Mouse (Mus musculus) C2C12 (cell line): ENCODE results near the gene Dcaf11. TPM values are rescaled to one million over a fixed set of nuclear protein-coding genes. Genes with fewer than 3 reads are reported as not detected.

Experiments used
- H3K27me3 ChIP-seq: one replicate; pipeline ENCODE4 v1.6.1; 2011; ENCODE audit not compliant: control insufficient read depth, insufficient read depth, insufficient read length
- H3K36me3 ChIP-seq: one replicate; pipeline ENCODE4 v1.6.1; 2011; ENCODE audit not compliant: control insufficient read depth, insufficient read depth
- H3K4me3 ChIP-seq: one replicate; pipeline ENCODE4 v1.5.1; 2011; ENCODE audit warnings: mild to moderate bottlenecking, control low read depth; ENCODE audit not compliant: poor library complexity, insufficient read depth, severe bottlenecking
- H3K79me2 ChIP-seq: one replicate; pipeline ENCODE4 v1.6.1; 2011; ENCODE audit not compliant: control insufficient read depth, insufficient read depth
- H3K79me3 ChIP-seq: one replicate; pipeline ENCODE4 v1.6.1; 2011; ENCODE audit warnings: low read depth, control low read depth
- H3ac ChIP-seq: one replicate; pipeline ENCODE3; 2011; ENCODE audit warnings: low read depth; ENCODE audit not compliant: control insufficient read depth, insufficient read length
- CEBPB ChIP-seq: IDR thresholded peaks from one replicate; pipeline ENCODE4 v1.6.1; 2011; ENCODE audit warnings: low read depth, mild to moderate bottlenecking, control low read depth, moderate library complexity
- CTCF ChIP-seq: IDR thresholded peaks from one replicate; pipeline ENCODE4 v1.5.1; 2011; ENCODE audit not compliant: control insufficient read depth, insufficient read depth, insufficient read length
- FOSL1 ChIP-seq: IDR thresholded peaks from one replicate; pipeline ENCODE4 v1.8.0; 2011; ENCODE audit warnings: mild to moderate bottlenecking, low read length; ENCODE audit not compliant: poor library complexity, insufficient read depth, severe bottlenecking
- MAX ChIP-seq: IDR thresholded peaks from one replicate; pipeline ENCODE4 v1.6.1; 2011; ENCODE audit warnings: mild to moderate bottlenecking, control low read depth
- MYOD1 ChIP-seq: IDR thresholded peaks from one replicate; pipeline ENCODE4 v1.6.1; 2011; ENCODE audit warnings: low read depth; ENCODE audit not compliant: control insufficient read depth, insufficient read length
- MYOG ChIP-seq: IDR thresholded peaks from one replicate; pipeline ENCODE4 v1.6.1; 2011; ENCODE audit not compliant: control insufficient read depth, insufficient read length; ENCODE audit errors: extremely low read depth
- USF1 ChIP-seq: IDR thresholded peaks from one replicate; pipeline ENCODE4 v1.6.1; 2011; ENCODE audit warnings: low read depth, mild to moderate bottlenecking, control low read depth, moderate library complexity
- polyA plus RNA-seq: library from polyadenylated mRNA; unstranded; fragments of >200 nt; fragmentation: generic; extraction: Trizol; gene quantifications from one replicate; pipeline ENCODE4 v1.2.1, GENCODE M21; 2012; ENCODE audit warnings: missing spikeins

The Dcaf11 gene
- polyA plus RNA-seq, 1 experiment = 15.8 TPM

DNA sequence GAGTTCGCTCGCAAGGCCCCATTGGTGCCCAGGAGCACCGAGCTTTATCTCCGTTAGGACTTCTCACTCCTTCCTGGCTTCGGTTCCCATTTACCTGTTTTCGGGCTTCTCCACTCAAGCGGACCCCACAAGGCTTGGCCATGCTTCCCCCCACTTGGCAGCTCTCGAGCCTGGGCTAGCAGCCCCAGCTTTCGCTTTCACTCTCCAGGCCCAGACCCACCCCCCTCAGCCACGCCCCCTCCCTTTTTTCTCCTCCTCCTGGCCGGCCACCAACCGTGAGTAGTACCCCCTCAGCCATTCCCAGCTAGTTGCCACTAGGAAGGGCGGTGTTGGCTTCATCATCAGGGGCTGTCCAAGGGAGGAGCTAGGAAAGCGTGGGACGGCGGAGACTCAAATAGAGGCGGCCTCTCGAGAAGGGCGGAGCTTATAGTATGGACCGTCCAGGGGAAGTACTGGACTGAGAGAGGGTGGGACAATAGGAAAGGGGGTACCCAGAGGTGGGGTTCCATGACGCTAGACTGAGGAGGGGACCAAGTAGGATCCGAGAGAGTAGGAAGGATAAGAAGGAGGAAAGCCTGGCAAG lies 31.0 kb downstream of the Dcaf11 start, which contains the start of gene Psme2:
Gene Psme2, minus strand, starts transcription at position 366 of the 583 bp plus-strand sequence.
- Histone ChIP-seq H3ac (peak within 1 kb of the TSS; percentile 92), H3K79me2 (peaks cover 44% of the 10 kb centered on the region), H3K36me3 (peaks cover 30% of the 10 kb centered on the region), H3K4me3 (peak within 1 kb of the TSS; percentile 89), H3K27me3 (no peaks in the 10 kb centered on the region), H3K79me3 (peaks cover 23% of the 10 kb centered on the region)
- TF ChIP-seq FOSL1 (no peak), MAX (no peak), MYOD1 (no peak), USF1 (no peak), CTCF (no peak), CEBPB (no peak), MYOG (no peak)

DNA sequence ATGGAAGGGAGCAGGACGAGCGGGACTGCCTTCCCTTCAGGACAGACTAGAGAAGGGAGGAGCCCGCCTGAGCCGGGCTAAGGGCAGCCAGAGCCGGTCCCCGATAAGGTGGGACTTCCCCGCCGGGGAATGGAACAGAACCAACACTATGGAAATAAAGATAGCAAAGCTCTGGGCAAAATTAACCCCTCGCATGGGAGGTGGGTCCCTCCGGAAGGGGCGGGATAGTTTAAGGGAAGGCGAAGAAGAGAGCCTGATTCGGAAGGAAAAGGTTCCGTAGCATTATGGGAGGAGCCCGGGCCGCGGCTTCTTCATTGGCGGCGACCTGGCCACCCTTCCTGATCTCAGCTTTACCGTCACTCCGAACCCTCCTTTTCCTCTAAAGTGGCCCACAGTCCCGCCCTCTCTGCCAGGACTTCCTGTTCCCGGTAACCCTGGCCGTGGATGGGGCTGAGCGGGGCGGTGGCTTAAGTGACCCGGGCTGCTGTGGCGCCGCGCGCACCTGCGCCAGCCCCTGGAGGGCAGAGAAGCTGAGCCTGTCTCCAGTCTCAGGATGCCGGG lies 31.6 kb downstream of the Dcaf11 start, which contains the start of gene Rnf31:
Gene Rnf31, plus strand, starts transcription at position 378 of the 561 bp plus-strand sequence.
- Histone ChIP-seq H3K79me3 (peaks cover 23% of the 10 kb centered on the region), H3K79me2 (peaks cover 44% of the 10 kb centered on the region), H3ac (peak within 1 kb of the TSS; percentile 92), H3K27me3 (no peaks in the 10 kb centered on the region), H3K4me3 (peak within 1 kb of the TSS; percentile 89), H3K36me3 (peaks cover 34% of the 10 kb centered on the region)
- TF ChIP-seq FOSL1 (no peak), MYOG (no peak), MYOD1 (no peak), CTCF (no peak), CEBPB (no peak), MAX (no peak), USF1 (no peak)

DNA sequence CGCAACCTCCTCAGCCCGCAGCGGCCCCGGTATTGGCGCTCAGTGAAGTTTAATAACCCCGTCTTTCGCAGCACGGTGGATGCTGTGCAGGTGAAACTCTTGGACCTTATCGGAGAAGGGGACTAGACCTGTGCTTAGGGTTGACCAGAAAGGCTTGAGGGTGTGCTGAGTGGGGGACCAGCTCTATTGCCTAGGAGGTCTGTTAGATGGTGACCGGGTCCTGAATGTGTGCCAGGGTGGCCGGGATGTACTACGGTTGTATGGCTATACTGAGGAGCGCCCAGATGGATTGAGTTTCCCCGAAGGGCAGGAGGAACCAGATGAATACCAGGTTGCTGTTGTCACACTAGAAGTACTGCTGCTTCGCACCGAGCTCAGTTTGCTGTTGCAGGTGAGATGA lies 32.4 kb downstream of the Dcaf11 start:
- Histone ChIP-seq H3K36me3 (peaks cover 42% of the 10 kb centered on the region), H3K4me3 (peak overlapping the region; percentile 89), H3K79me2 (peaks cover 44% of the 10 kb centered on the region), H3ac (peak overlapping the region; percentile 92), H3K79me3 (peaks cover 23% of the 10 kb centered on the region), H3K27me3 (no peaks in the 10 kb centered on the region)
- TF ChIP-seq USF1 (no peak), CTCF (no peak), CEBPB (no peak), MYOG (no peak), MYOD1 (no peak), FOSL1 (no peak), MAX (no peak)

DNA sequence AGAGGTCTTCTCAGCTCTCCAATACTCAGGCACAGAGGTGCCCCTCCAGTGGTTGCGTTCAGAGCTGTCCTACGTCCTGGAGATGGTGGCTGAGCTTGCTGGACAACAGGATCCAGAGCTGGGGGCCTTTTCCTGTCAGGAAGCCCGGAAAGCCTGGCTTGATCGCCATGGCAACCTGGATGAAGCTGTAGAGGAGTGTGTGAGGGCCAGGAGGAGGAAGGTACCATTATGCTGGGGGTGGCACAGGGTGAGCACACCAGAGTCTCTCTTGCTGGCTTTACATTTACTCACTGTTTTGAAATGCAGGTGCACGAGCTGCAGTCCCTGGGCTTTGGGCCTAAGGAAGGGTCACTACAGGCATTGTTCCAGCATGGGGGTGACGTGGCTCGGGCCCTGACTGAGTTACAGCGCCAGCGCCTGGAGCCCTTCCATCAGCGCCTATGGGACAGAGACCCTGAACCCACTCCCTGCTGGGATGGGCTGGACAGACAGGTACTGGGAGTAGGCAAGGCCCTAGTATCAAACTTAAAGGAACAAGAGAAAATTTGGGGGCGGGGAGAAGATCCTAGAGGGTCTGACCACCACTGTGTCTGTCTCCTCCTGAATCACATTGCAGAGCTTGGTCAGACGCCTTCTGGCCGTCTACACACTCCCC lies 36.4 kb downstream of the Dcaf11 start:
- H3K79me2 ChIP-seq = peaks cover 28% of the 10 kb centered on the region
- H3K4me3 ChIP-seq = no peak overlapping the region
- peaks cover 65% of the 10 kb centered on the region for H3K36me3 ChIP-seq
- H3ac ChIP-seq = no peak overlapping the region
- TF ChIP-seq FOSL1 = no peak
- no peak for TF ChIP-seq CTCF
- TF ChIP-seq USF1 = no peak
- TF ChIP-seq CEBPB = no peak
- no peak for TF ChIP-seq MYOD1
- TF ChIP-seq MYOG = no peak
- peaks cover 17% of the 10 kb centered on the region for H3K79me3 ChIP-seq
- no peaks in the 10 kb centered on the region for H3K27me3 ChIP-seq

DNA sequence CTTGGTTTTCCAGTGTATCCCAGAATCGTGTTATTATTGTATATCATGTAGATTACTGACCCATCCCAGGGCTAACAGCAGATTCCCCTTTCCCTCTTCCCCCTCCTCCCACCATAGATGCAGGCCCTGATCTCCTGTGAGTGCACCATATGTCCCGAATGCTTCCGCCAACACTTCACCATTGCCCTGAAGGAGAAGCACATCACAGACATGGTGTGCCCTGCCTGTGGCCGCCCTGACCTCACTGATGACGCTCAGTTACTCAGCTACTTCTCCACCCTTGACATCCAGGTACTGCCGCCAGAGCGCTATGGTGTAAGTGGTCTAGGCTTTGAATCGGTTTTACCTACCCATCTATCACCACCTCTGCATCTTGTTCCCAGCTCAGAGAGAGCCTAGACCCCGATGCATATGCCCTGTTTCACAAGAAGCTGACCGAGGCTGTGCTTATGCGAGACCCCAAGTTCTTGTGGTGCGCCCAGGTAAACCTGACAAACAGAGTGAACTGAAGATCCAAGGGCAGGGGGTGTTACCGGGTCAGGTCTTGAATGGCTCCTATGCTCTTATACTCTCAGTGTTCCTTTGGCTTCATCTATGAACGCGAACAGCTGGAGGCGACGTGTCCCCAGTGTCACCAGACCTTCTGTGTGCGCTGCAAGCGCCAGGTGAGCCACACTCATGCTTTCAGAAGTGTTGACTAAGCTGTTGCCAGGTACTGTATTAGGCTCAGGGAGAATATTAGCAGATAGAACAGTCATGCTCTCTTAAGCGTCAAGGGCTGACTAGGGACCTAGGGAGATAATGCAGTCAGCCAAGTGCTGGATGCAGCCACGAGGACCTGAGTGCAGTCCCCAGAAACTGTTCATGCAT lies 39.0 kb downstream of the Dcaf11 start:
- TF ChIP-seq MAX (no peak), CEBPB (no peak), FOSL1 (no peak), MYOD1 (no peak), USF1 (no peak), MYOG (no peak), CTCF (no peak)
- Histone ChIP-seq H3K4me3 (no peak overlapping the region), H3K36me3 (peaks cover 85% of the 10 kb centered on the region), H3K79me2 (peaks cover 6% of the 10 kb centered on the region), H3ac (no peak overlapping the region), H3K27me3 (no peaks in the 10 kb centered on the region), H3K79me3 (no peaks in the 10 kb centered on the region)
